Mouse (Mus musculus): ENCODE measurements around the gene Atrip.

- no peak for TF ChIP-seq POLR2A (IDR thresholded peaks at IDR 0.05; ENCODE audit: low read depth, low read length)
- no peak for TF ChIP-seq CTCF (IDR thresholded peaks at IDR 0.05; ENCODE audit: extremely low read depth, insufficient read length, insufficient replicate concordance, low read depth, low read length)
Observed at GRCm38 (mm10) chr9:109055271-109056030, 18.5 kb downstream of the Atrip start.
